Mouse (Mus musculus) neural tube, embryonic 14.5 days (tissue): ENCODE data around the gene Ramp1. TPM values are rescaled to one million over a fixed set of nuclear protein-coding genes. Genes with fewer than 3 reads are reported as not detected.
A peak's percentile ranks its signal among the peaks of the same experiment; 100 is the strongest.

ENCODE experiments used
- ATAC-seq: fragments of 200-750 bp; cut with Nextera tagmentation; 2 replicates; pipeline ENCODE4 v1.8.0; 2017; ENCODE audit warnings: low read depth, mild to moderate bottlenecking, moderate TSS enrichment, moderate library complexity
- H3K27ac ChIP-seq: fragments of 300-500 bp; sonication (generic); 2 replicates; pipeline ENCODE4 v1.5.1; 2014; ENCODE audit warnings: low read depth, mild to moderate bottlenecking, control low read depth, low read length, moderate library complexity, mixed read lengths
- H3K27me3 ChIP-seq: fragments of 300-500 bp; sonication (generic); 2 replicates; pipeline ENCODE4 v1.6.1; 2014; ENCODE audit warnings: low read length; ENCODE audit not compliant: control insufficient read depth, insufficient read depth
- H3K36me3 ChIP-seq: fragments of 300-500 bp; sonication (generic); 2 replicates; pipeline ENCODE4 v1.6.1; 2014; ENCODE audit warnings: low read length, mixed read lengths; ENCODE audit not compliant: control insufficient read depth, insufficient read depth
- H3K4me1 ChIP-seq: fragments of 300-500 bp; sonication (generic); 2 replicates; pipeline ENCODE4 v1.6.1; 2014; ENCODE audit warnings: low read length; ENCODE audit not compliant: control insufficient read depth, insufficient read depth
- H3K4me2 ChIP-seq: fragments of 300-500 bp; sonication (generic); 2 replicates; pipeline ENCODE4 v1.6.1; 2014; ENCODE audit warnings: mild to moderate bottlenecking, low read depth, low read length, control low read depth
- H3K4me3 ChIP-seq: fragments of 300-500 bp; sonication (generic); 2 replicates; pipeline ENCODE4 v1.5.1; 2014; ENCODE audit warnings: low read depth, low read length, control low read depth, mixed read lengths
- H3K9ac ChIP-seq: fragments of 300-500 bp; sonication (generic); replicated peaks from 2 replicates; pipeline ENCODE4 v1.6.1; 2014; ENCODE audit warnings: low read depth, mild to moderate bottlenecking, control low read depth, low read length, mixed read lengths
- H3K9me3 ChIP-seq: fragments of 300-500 bp; sonication (generic); 2 replicates; pipeline ENCODE4 v1.6.1; 2016; ENCODE audit warnings: low read length; ENCODE audit not compliant: control insufficient read depth
- WGBS: fragments of 180-500 bp; shearing (Covaris S2); extraction: QIAGEN DNeasy Blood & Tissue Kit; methylation state at CpG from one replicate; pipeline ENCODE4 v1.1.7; 2014; 5-methylcytosine and 5-hydroxymethylcytosine counted together
- polyA plus RNA-seq: library from polyadenylated mRNA; unstranded; fragments of >200 nt; fragmentation: Nextera tagmentation; extraction: Ambion mirVana; gene quantifications from 2 replicates; pipeline ENCODE4 v1.2.1, GENCODE M21; 2014

Gene Ramp1
- polyA plus RNA-seq, 1 experiment from 2014 or later = 15.8 TPM

- no peak overlapping the region for H3K27ac ChIP-seq
- H3K27me3 ChIP-seq = no peaks in the 10 kb centered on the region
- 60% methylated on average over 5 of the region's 5 CpGs for WGBS
These were observed 27.3 kb downstream of the Ramp1 start for GRCm38 (mm10) chr1:91206873-91207272.

GRCm38 (mm10) chr1:91207334-91208074 lies 27.9 kb downstream of the Ramp1 start:
- Histone ChIP-seq H3K4me1 (peaks cover 5% of the 10 kb centered on the region; the same call in 1 of the 2 replicates), H3K4me2 (no peak overlapping the region), H3K36me3 (no peaks in the 10 kb centered on the region), H3K27me3 (no peaks in the 10 kb centered on the region), H3K27ac (no peak overlapping the region), H3K9ac (no peak overlapping the region), H3K4me3 (no peak overlapping the region), H3K9me3 (no peaks in the 10 kb centered on the region)
- no peak for ATAC-seq
- 78% methylated on average over 3 of the region's 3 CpGs for WGBS

More at GRCm38 (mm10) chr1:91206873-91207272, 27.3 kb downstream of the Ramp1 start:
- Histone ChIP-seq H3K4me1 (peaks cover 5% of the 10 kb centered on the region; the same call in 1 of the 2 replicates), H3K36me3 (no peaks in the 10 kb centered on the region), H3K4me2 (no peak overlapping the region), H3K9ac (no peak overlapping the region), H3K4me3 (no peak overlapping the region), H3K9me3 (no peaks in the 10 kb centered on the region)
- no peak for ATAC-seq

GRCm38 (mm10) chr1:91209343-91209742 lies 29.7 kb downstream of the Ramp1 start:
- no peaks in the 10 kb centered on the region for H3K9me3 ChIP-seq
- peaks cover 5% of the 10 kb centered on the region; the same call in 1 of the 2 replicates for H3K4me1 ChIP-seq
- no peaks in the 10 kb centered on the region for H3K27me3 ChIP-seq
- no peak overlapping the region for H3K4me3 ChIP-seq
- H3K27ac ChIP-seq = peak overlapping the region; percentile 80
- no peak overlapping the region for H3K4me2 ChIP-seq
- no peaks in the 10 kb centered on the region for H3K36me3 ChIP-seq
- WGBS = 68% methylated on average over 6 of the region's 6 CpGs
- peak; percentile 79 for ATAC-seq
- H3K9ac ChIP-seq = no peak overlapping the region

GRCm38 (mm10) chr1:91209785-91210184 lies 30.2 kb downstream of the Ramp1 start:
- Histone ChIP-seq H3K4me1 (peaks cover 5% of the 10 kb centered on the region; the same call in 1 of the 2 replicates), H3K27me3 (no peaks in the 10 kb centered on the region), H3K9me3 (no peaks in the 10 kb centered on the region), H3K9ac (no peak overlapping the region), H3K36me3 (no peaks in the 10 kb centered on the region), H3K4me3 (no peak overlapping the region), H3K4me2 (no peak overlapping the region), H3K27ac (peak overlapping the region; percentile 80)
- ATAC-seq = peak; percentile 79
- whole genome bisulfite sequencing = 63% methylated on average over 6 of the region's 6 CpGs

- H3K27ac ChIP-seq = no peak overlapping the region
- no peak overlapping the region for H3K4me2 ChIP-seq
- ATAC-seq = no peak
- H3K9ac ChIP-seq = no peak overlapping the region
- H3K4me1 ChIP-seq = peaks cover 5% of the 10 kb centered on the region; the same call in 1 of the 2 replicates
- no peak overlapping the region for H3K4me3 ChIP-seq
- H3K36me3 ChIP-seq = no peaks in the 10 kb centered on the region
- H3K9me3 ChIP-seq = no peaks in the 10 kb centered on the region
- 79% methylated on average over 1 of the region's 1 CpGs for WGBS
- no peaks in the 10 kb centered on the region for H3K27me3 ChIP-seq
These were observed 31.5 kb downstream of the Ramp1 start for GRCm38 (mm10) chr1:91211099-91211498.

GRCm38 (mm10) chr1:91211591-91212008 lies 32.0 kb downstream of the Ramp1 start:
- no peak overlapping the region for H3K27ac ChIP-seq
- H3K4me1 ChIP-seq = peaks cover 5% of the 10 kb centered on the region; the same call in 1 of the 2 replicates
- no peak for ATAC-seq

GRCm38 (mm10) chr1:91215264-91215663 lies 35.6 kb downstream of the Ramp1 start:
- Histone ChIP-seq H3K9ac (no peak overlapping the region), H3K4me2 (no peak overlapping the region), H3K4me3 (no peak overlapping the region), H3K27me3 (no peaks in the 10 kb centered on the region), H3K36me3 (no peaks in the 10 kb centered on the region), H3K9me3 (no peaks in the 10 kb centered on the region), H3K27ac (no peak overlapping the region), H3K4me1 (no peaks in the 10 kb centered on the region)
- no peak for ATAC-seq
- WGBS = 100% methylated on average over 1 of the region's 1 CpGs

More at GRCm38 (mm10) chr1:91211591-91212008, 32.0 kb downstream of the Ramp1 start:
- no peaks in the 10 kb centered on the region for H3K27me3 ChIP-seq
- no peaks in the 10 kb centered on the region for H3K36me3 ChIP-seq
- H3K4me3 ChIP-seq = no peak overlapping the region
- 65% methylated on average over 7 of the region's 7 CpGs for WGBS
- no peak overlapping the region for H3K9ac ChIP-seq
- H3K9me3 ChIP-seq = no peaks in the 10 kb centered on the region
- H3K4me2 ChIP-seq = no peak overlapping the region

GRCm38 (mm10) chr1:91215981-91216380 lies 36.4 kb downstream of the Ramp1 start:
- H3K27ac ChIP-seq = no peak overlapping the region
- no peak for ATAC-seq
- 61% methylated on average over 1 of the region's 1 CpGs for WGBS

GRCm38 (mm10) chr1:91216504-91217267 lies 37.1 kb downstream of the Ramp1 start:
- no peaks in the 10 kb centered on the region for H3K4me1 ChIP-seq
- H3K4me2 ChIP-seq = no peak overlapping the region
- WGBS = 74% methylated on average over 10 of the region's 10 CpGs
- H3K27ac ChIP-seq = no peak overlapping the region
- no peaks in the 10 kb centered on the region for H3K36me3 ChIP-seq
- H3K9ac ChIP-seq = no peak overlapping the region
- no peak for ATAC-seq
- H3K9me3 ChIP-seq = no peaks in the 10 kb centered on the region
- no peaks in the 10 kb centered on the region for H3K27me3 ChIP-seq
- no peak overlapping the region for H3K4me3 ChIP-seq

More at GRCm38 (mm10) chr1:91215981-91216380, 36.4 kb downstream of the Ramp1 start:
- H3K4me2 ChIP-seq = no peak overlapping the region
- no peak overlapping the region for H3K4me3 ChIP-seq
- H3K4me1 ChIP-seq = no peaks in the 10 kb centered on the region
- H3K27me3 ChIP-seq = no peaks in the 10 kb centered on the region
- H3K9ac ChIP-seq = no peak overlapping the region
- no peaks in the 10 kb centered on the region for H3K9me3 ChIP-seq
- no peaks in the 10 kb centered on the region for H3K36me3 ChIP-seq
